Mouse (Mus musculus): ENCODE measurements around the gene Pnldc1.

- TF ChIP-seq CTCF (IDR thresholded peaks at IDR 0.05; ENCODE audit: low read depth, low read length) (no peak), POLR2A (IDR thresholded peaks at IDR 0.05; ENCODE audit: extremely low read depth, insufficient read depth, low read length) (no peak)
Observed at GRCm38 (mm10) chr17:12847736-12848135, 62.3 kb downstream of the Pnldc1 start.
